Mouse (Mus musculus) spleen, adult 2 months (tissue): ENCODE data around the gene Lect2.

ENCODE experiments used
- CTCF ChIP-seq: fragments of 200-500 bp; IDR thresholded peaks from 2 replicates; pipeline ENCODE4 v1.5.1; 2011; ENCODE audit warnings: mild to moderate bottlenecking, inconsistent platforms; ENCODE audit not compliant: insufficient read depth, insufficient read length, insufficient replicate concordance; ENCODE audit errors: extremely low read depth
- POLR2A ChIP-seq: fragments of 200-500 bp; IDR thresholded peaks from 2 replicates; pipeline ENCODE4 v1.6.1; 2011; ENCODE audit warnings: low read depth, low read length, inconsistent platforms

GRCm38 (mm10) chr13:56580450-56580849 lies 32.1 kb upstream of the Lect2 start:
- no peak for TF ChIP-seq POLR2A
- no peak for TF ChIP-seq CTCF
